Mouse (Mus musculus) heart, postnatal 0 days (tissue): ENCODE data around the gene Cacna1c.

Experiments used
- CTCF ChIP-seq: IDR thresholded peaks from 2 replicates; pipeline ENCODE4 v1.5.1; 2016; ENCODE audit warnings: antibody characterized with exemption, control low read depth, low read depth
- EP300 ChIP-seq: IDR thresholded peaks from 2 replicates; pipeline ENCODE4 v1.6.1; 2016; ENCODE audit warnings: antibody characterized with exemption, low read depth

GRCm38 (mm10) chr6:119034947-119035346 lies 161.3 kb downstream of the Cacna1c start:
- TF ChIP-seq EP300 (no peak), CTCF (no peak)
